Mouse (Mus musculus) heart, embryonic 15.5 days (tissue): Measurements from ENCODE around the gene Actr1a. TPM values are rescaled to one million over a fixed set of nuclear protein-coding genes. Genes with fewer than 3 reads are reported as not detected.

ENCODE experiments used
- ATAC-seq: fragments of 200-750 bp; cut with Nextera tagmentation; replicated peaks from 2 replicates; pipeline ENCODE4 v1.8.0; 2017; ENCODE audit warnings: low read depth, moderate TSS enrichment; ENCODE audit not compliant: insufficient number of reproducible peaks, insufficient read depth, low FRiP score
- H3K27ac ChIP-seq: fragments of 300-500 bp; sonication (generic); 2 replicates; pipeline ENCODE4 v1.5.1; 2015; ENCODE audit warnings: mild to moderate bottlenecking, inconsistent platforms
- H3K27me3 ChIP-seq: fragments of 300-500 bp; sonication (generic); 2 replicates; pipeline ENCODE4 v1.6.1; 2015; ENCODE audit warnings: inconsistent platforms
- H3K36me3 ChIP-seq: fragments of 300-500 bp; sonication (generic); 2 replicates; pipeline ENCODE4 v1.6.1; 2015; ENCODE audit warnings: mild to moderate bottlenecking, inconsistent platforms
- H3K4me1 ChIP-seq: fragments of 300-500 bp; sonication (generic); replicated peaks from 2 replicates; pipeline ENCODE4 v1.6.1; 2015; ENCODE audit warnings: inconsistent platforms
- H3K4me2 ChIP-seq: fragments of 300-500 bp; sonication (generic); 2 replicates; pipeline ENCODE4 v1.6.1; 2015; ENCODE audit warnings: inconsistent platforms, mild to moderate bottlenecking, moderate library complexity
- H3K4me3 ChIP-seq: fragments of 300-500 bp; sonication (generic); 2 replicates; pipeline ENCODE4 v1.5.1; 2015; ENCODE audit warnings: mild to moderate bottlenecking, inconsistent platforms
- H3K9ac ChIP-seq: fragments of 300-500 bp; sonication (generic); 2 replicates; pipeline ENCODE4 v1.6.1; 2015; ENCODE audit warnings: mild to moderate bottlenecking, inconsistent platforms
- H3K9me3 ChIP-seq: fragments of 300-500 bp; sonication (generic); replicated peaks from 2 replicates; pipeline ENCODE4 v1.6.1; 2016; ENCODE audit warnings: inconsistent platforms
- WGBS: fragments of 180-500 bp; shearing (Covaris S2); methylation state at CpG from one replicate; pipeline ENCODE4 v1.1.7; 2015; ENCODE audit warnings: mixed read lengths; 5-methylcytosine and 5-hydroxymethylcytosine counted together
- polyA plus RNA-seq: library from polyadenylated mRNA; unstranded; fragments of >200 nt; fragmentation: Nextera tagmentation; extraction: Ambion mirVana; gene quantifications from 2 replicates; pipeline ENCODE4 v1.2.1, GENCODE M21; 2015

Actr1a gene
- polyA plus RNA-seq, 1 experiment from 2014 or later, result 103 TPM

- Histone ChIP-seq H3K27me3 (no peaks in the 10 kb centered on the region), H3K4me3 (no peak overlapping the region), H3K9me3 (no peaks in the 10 kb centered on the region), H3K27ac (no peak overlapping the region), H3K36me3 (peaks cover 29% of the 10 kb centered on the region), H3K4me1 (peaks cover 6% of the 10 kb centered on the region; the same call in 1 of the 2 replicates), H3K9ac (no peak overlapping the region), H3K4me2 (no peak overlapping the region)
- WGBS, result 56% methylated on average over 21 of the region's 21 CpGs
- ATAC-seq, result no peak
These were observed 21.0 kb downstream of the Actr1a start for GRCm38 (mm10) chr19:46374477-46375088.

- H3K9me3 ChIP-seq, result no peaks in the 10 kb centered on the region
- H3K4me1 ChIP-seq, result peaks cover 3% of the 10 kb centered on the region; the same call in 1 of the 2 replicates
- H3K9ac ChIP-seq, result no peak overlapping the region
- peak; percentile 67 for ATAC-seq
- H3K36me3 ChIP-seq, result no peaks in the 10 kb centered on the region
- no peak overlapping the region for H3K4me2 ChIP-seq
- no peak overlapping the region for H3K4me3 ChIP-seq
- WGBS, result 8% methylated on average over 4 of the region's 4 CpGs
- H3K27ac ChIP-seq, result no peak overlapping the region
- no peaks in the 10 kb centered on the region for H3K27me3 ChIP-seq
These were observed 26.3 kb downstream of the Actr1a start for GRCm38 (mm10) chr19:46369204-46369603.

GRCm38 (mm10) chr19:46367798-46368590 lies 27.6 kb downstream of the Actr1a start:
- H3K4me2 ChIP-seq, result no peak overlapping the region
- 84% methylated on average over 23 of the region's 23 CpGs for WGBS
- no peaks in the 10 kb centered on the region for H3K36me3 ChIP-seq
- H3K4me3 ChIP-seq, result no peak overlapping the region
- H3K9me3 ChIP-seq, result no peaks in the 10 kb centered on the region
- no peak for ATAC-seq
- H3K27me3 ChIP-seq, result no peaks in the 10 kb centered on the region
- no peak overlapping the region for H3K9ac ChIP-seq
- 0 out of 2 replicates have a peak, but pooled peaks cover 2% of the 10 kb centered on the region for H3K4me1 ChIP-seq
- no peak overlapping the region for H3K27ac ChIP-seq

GRCm38 (mm10) chr19:46363294-46364009 lies 32.1 kb downstream of the Actr1a start:
- Histone ChIP-seq H3K9me3 (no peaks in the 10 kb centered on the region), H3K9ac (no peak overlapping the region), H3K4me3 (no peak overlapping the region), H3K4me1 (no peaks in the 10 kb centered on the region), H3K27ac (no peak overlapping the region), H3K27me3 (peaks cover 4% of the 10 kb centered on the region), H3K36me3 (no peaks in the 10 kb centered on the region), H3K4me2 (no peak overlapping the region)
- WGBS, result 76% methylated on average over 11 of the region's 11 CpGs
- no peak for ATAC-seq

GRCm38 (mm10) chr19:46362104-46362503 lies 33.4 kb downstream of the Actr1a start:
- Histone ChIP-seq H3K9me3 (no peaks in the 10 kb centered on the region), H3K9ac (no peak overlapping the region), H3K36me3 (no peaks in the 10 kb centered on the region), H3K27ac (no peak overlapping the region), H3K27me3 (peaks cover 10% of the 10 kb centered on the region), H3K4me1 (peaks cover 7% of the 10 kb centered on the region), H3K4me3 (no peak overlapping the region), H3K4me2 (no peak overlapping the region)
- 74% methylated on average over 8 of the region's 8 CpGs for WGBS
- ATAC-seq, result no peak

GRCm38 (mm10) chr19:46358381-46358780 lies 37.2 kb downstream of the Actr1a start:
- Histone ChIP-seq H3K4me1 (peaks cover 14% of the 10 kb centered on the region), H3K4me3 (peak overlapping the region; percentile 62; the same call in 1 of the 2 replicates), H3K9ac (no peak overlapping the region), H3K9me3 (no peaks in the 10 kb centered on the region), H3K4me2 (peak overlapping the region; percentile 91), H3K36me3 (no peaks in the 10 kb centered on the region), H3K27me3 (peaks cover 14% of the 10 kb centered on the region), H3K27ac (peak overlapping the region; percentile 64)
- WGBS, result 55% methylated on average over 4 of the region's 4 CpGs
- no peak for ATAC-seq

- Histone ChIP-seq H3K9ac (peak overlapping the region; percentile 59), H3K4me2 (peak overlapping the region; percentile 91), H3K4me3 (peak overlapping the region; percentile 62), H3K27me3 (peaks cover 14% of the 10 kb centered on the region), H3K27ac (peak overlapping the region; percentile 64), H3K9me3 (no peaks in the 10 kb centered on the region), H3K36me3 (no peaks in the 10 kb centered on the region), H3K4me1 (peaks cover 14% of the 10 kb centered on the region)
- no peak; the same call in 1 of the 2 replicates for ATAC-seq
- WGBS, result 18% methylated on average over 25 of the region's 25 CpGs
These were observed 37.9 kb downstream of the Actr1a start for GRCm38 (mm10) chr19:46357344-46358280.

- H3K27me3 ChIP-seq, result peaks cover 14% of the 10 kb centered on the region
- no peaks in the 10 kb centered on the region for H3K36me3 ChIP-seq
- H3K4me1 ChIP-seq, result peaks cover 14% of the 10 kb centered on the region
- peak; percentile 79 for ATAC-seq
- whole genome bisulfite sequencing, result under 1% methylated on average over 29 of the region's 29 CpGs
- H3K4me3 ChIP-seq, result peak overlapping the region; percentile 62
- no peaks in the 10 kb centered on the region for H3K9me3 ChIP-seq
- H3K27ac ChIP-seq, result peak overlapping the region; percentile 64; the same call in 1 of the 2 replicates
- H3K4me2 ChIP-seq, result peak overlapping the region; percentile 91
- H3K9ac ChIP-seq, result peak overlapping the region; percentile 59
These were observed 38.8 kb downstream of the Actr1a start for GRCm38 (mm10) chr19:46356701-46357138.

GRCm38 (mm10) chr19:46350168-46350932 lies 45.2 kb downstream of the Actr1a start, which contains the start of gene 2310034G01Rik:
TSS of gene 2310034G01Rik (minus strand) at chr19:46350302.
- Histone ChIP-seq H3K4me2 (peak within 1 kb of the TSS; percentile 96), H3K4me3 (peak within 1 kb of the TSS; percentile 60), H3K9me3 (no peaks in the 10 kb centered on the region), H3K4me1 (peaks cover 18% of the 10 kb centered on the region), H3K27ac (peak within 1 kb of the TSS; percentile 67), H3K9ac (peak within 1 kb of the TSS; percentile 75), H3K36me3 (no peaks in the 10 kb centered on the region), H3K27me3 (0 out of 2 replicates have a peak, but pooled peaks cover 4% of the 10 kb centered on the region)
- ATAC-seq, result no peak
- 50% methylated on average over 10 of the region's 10 CpGs for WGBS

- 0 out of 2 replicates have a peak, but pooled peaks have one; percentile 20 for ATAC-seq
- peaks cover 18% of the 10 kb centered on the region for H3K4me1 ChIP-seq
- H3K36me3 ChIP-seq, result no peaks in the 10 kb centered on the region
- H3K4me2 ChIP-seq, result peak overlapping the region; percentile 96
- H3K9me3 ChIP-seq, result no peaks in the 10 kb centered on the region
- H3K9ac ChIP-seq, result peak overlapping the region; percentile 75; the same call in 1 of the 2 replicates
- 0 out of 2 replicates have a peak, but pooled peaks cover 4% of the 10 kb centered on the region for H3K27me3 ChIP-seq
- 31% methylated on average over 6 of the region's 6 CpGs for WGBS
- H3K4me3 ChIP-seq, result peak overlapping the region; percentile 60
- H3K27ac ChIP-seq, result no peak overlapping the region
These were observed 46.0 kb downstream of the Actr1a start for GRCm38 (mm10) chr19:46349550-46349949.
